Mouse (Mus musculus) small intestine, adult 2 months (tissue): ENCODE results near the gene Mrvi1. TPM values are rescaled to one million over a fixed set of nuclear protein-coding genes. Genes with fewer than 3 reads are reported as not detected.
"Not testable (repeated sequence)": the region's sequence is repeated elsewhere in the genome, so short reads cannot be mapped to it uniquely, and the experiment has no call there.

Experiments used
- H3K27ac ChIP-seq: fragments of 200-500 bp; 2 replicates; pipeline ENCODE4 v1.5.1; 2012; ENCODE audit warnings: low read depth, low read length, control low read depth, inconsistent platforms; ENCODE audit not compliant: insufficient read depth
- H3K27me3 ChIP-seq: fragments of 200-500 bp; 2 replicates; pipeline ENCODE4 v1.6.1; 2012; ENCODE audit warnings: mild to moderate bottlenecking, moderate library complexity, low read length, inconsistent platforms; ENCODE audit not compliant: control insufficient read depth, insufficient read depth
- H3K36me3 ChIP-seq: fragments of 200-500 bp; 2 replicates; pipeline ENCODE4 v1.6.1; 2012; ENCODE audit warnings: mild to moderate bottlenecking, low read length, control low read depth, inconsistent platforms; ENCODE audit not compliant: control insufficient read depth, insufficient read depth
- H3K4me1 ChIP-seq: fragments of 200-500 bp; 2 replicates; pipeline ENCODE4 v1.6.1; 2012; ENCODE audit warnings: low read length, inconsistent platforms, mixed read lengths; ENCODE audit not compliant: control insufficient read depth, insufficient read depth, insufficient read length
- H3K4me3 ChIP-seq: fragments of 200-500 bp; 2 replicates; pipeline ENCODE4 v1.5.1; 2012; ENCODE audit warnings: low read depth, mild to moderate bottlenecking, control low read depth, inconsistent platforms, low read length, moderate library complexity
- CTCF ChIP-seq: fragments of 200-500 bp; IDR thresholded peaks from 2 replicates; pipeline ENCODE4 v1.5.1; 2012; ENCODE audit warnings: low read depth, mild to moderate bottlenecking, control low read depth, inconsistent platforms, low read length, moderate library complexity, mixed read lengths; ENCODE audit not compliant: insufficient replicate concordance, insufficient read length; ENCODE audit errors: extremely low read depth
- POLR2A ChIP-seq: fragments of 200-500 bp; IDR thresholded peaks from 2 replicates; pipeline ENCODE4 v1.6.1; 2012; ENCODE audit warnings: low read depth, mild to moderate bottlenecking, control low read depth, inconsistent platforms, low read length, moderate library complexity
- WGBS: fragments of 180-500 bp; shearing (Covaris S2); methylation state at CpG from one replicate; pipeline ENCODE4 v1.1.7; 2018; 5-methylcytosine and 5-hydroxymethylcytosine counted together
- polyA plus RNA-seq: library from polyadenylated mRNA; depleted of rRNA; stranded (reverse); fragments of >200 nt; gene quantifications from 2 replicates; pipeline ENCODE4 v1.2.3, GENCODE M21; 2012

The Mrvi1 gene
- polyA plus RNA-seq, 1 experiment, result 14.8 TPM

- no peak overlapping the region for H3K27ac ChIP-seq
- peaks cover 17% of the 10 kb centered on the region; the same call in 1 of the 2 replicates for H3K4me1 ChIP-seq
These were observed 85.1 kb downstream of the Mrvi1 start for GRCm38 (mm10) chr7:110897202-110897601.

DNA sequence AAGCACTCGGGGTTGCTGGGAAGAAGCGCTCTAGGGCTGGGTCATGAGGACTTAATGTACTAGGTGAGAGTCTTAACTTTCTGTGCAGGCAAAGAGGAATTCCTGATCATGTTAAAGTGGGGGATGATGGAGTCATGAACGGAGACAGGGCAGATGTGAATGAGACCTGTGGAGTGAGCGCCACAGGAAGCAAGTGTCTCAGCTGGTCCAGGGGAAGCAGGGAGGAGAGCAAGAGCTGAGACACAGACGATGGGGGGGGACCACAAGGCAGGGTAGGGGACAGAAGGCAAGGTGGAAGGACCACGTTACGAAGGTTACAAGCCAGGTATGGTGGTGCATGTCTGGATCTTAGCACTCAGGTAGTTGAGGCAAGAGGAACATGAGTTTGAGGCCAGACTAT, 85.8 kb downstream of the Mrvi1 start:
- H3K4me1 ChIP-seq, result peaks cover 17% of the 10 kb centered on the region; the same call in 1 of the 2 replicates

More at GRCm38 (mm10) chr7:110897202-110897601, 85.1 kb downstream of the Mrvi1 start:
- WGBS, result 92% methylated on average over 8 of the region's 8 CpGs
- no peaks in the 10 kb centered on the region for H3K36me3 ChIP-seq
- H3K27me3 ChIP-seq, result no peaks in the 10 kb centered on the region
- no peak overlapping the region for H3K4me3 ChIP-seq
- TF ChIP-seq POLR2A (no peak), CTCF (no peak)

DNA sequence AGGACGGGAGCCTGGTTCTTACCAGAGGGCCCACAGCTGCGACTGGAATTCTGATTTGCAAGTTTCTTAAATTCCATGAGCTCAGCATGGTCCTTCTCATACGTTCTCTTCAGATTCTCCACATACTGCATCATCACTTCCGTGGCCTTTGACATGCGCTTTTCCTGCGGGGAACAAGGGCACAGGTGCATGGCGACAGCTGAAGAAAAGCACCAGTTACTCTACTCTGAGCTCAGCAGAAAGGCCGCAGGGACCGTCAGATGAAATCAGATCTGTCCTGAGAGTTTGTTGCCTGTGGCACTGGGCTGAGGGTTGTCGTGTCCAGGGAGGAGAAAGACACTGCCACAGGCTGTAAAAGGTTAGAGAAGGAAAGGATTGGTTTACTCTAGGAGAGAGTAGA, 86.5 kb downstream of the Mrvi1 start:
- not testable (repeated sequence) for H3K27me3 ChIP-seq, H3K27ac ChIP-seq, H3K36me3 ChIP-seq, H3K4me3 ChIP-seq
- H3K4me1 ChIP-seq, result peaks cover 19% of the 10 kb centered on the region; the same call in 1 of the 2 replicates
- WGBS, result 95% methylated on average over 10 of the region's 10 CpGs

More for the DNA sequence above, 85.8 kb downstream of the Mrvi1 start:
- WGBS, result 95% methylated on average over 7 of the region's 7 CpGs
- no peaks in the 10 kb centered on the region for H3K27me3 ChIP-seq
- TF ChIP-seq POLR2A (no peak), CTCF (no peak)
- no peak overlapping the region for H3K27ac ChIP-seq
- H3K4me3 ChIP-seq, result no peak overlapping the region
- no peaks in the 10 kb centered on the region for H3K36me3 ChIP-seq

DNA sequence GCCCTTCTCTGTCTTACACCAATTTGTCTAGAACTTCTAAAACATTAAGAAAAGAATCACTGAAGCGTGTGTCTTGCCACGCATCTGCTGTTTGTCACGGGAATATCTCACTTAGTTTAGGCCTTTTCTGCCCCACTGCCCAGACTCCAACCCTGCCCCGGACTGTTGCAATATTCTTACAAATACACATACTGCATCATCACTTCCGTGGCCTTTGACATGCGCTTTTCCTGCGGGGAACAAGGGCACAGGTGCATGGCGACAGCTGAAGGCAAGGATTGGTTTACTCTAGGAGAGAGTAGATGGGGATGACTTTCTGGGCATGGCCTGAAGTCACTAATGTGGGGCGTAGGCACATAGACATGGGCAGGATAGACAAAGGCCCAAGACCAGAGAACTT, 87.6 kb downstream of the Mrvi1 start:
- WGBS, result 42% methylated on average over 9 of the region's 9 CpGs
- peak overlapping the region; percentile 90 for H3K27ac ChIP-seq

GRCm38 (mm10) chr7:110893943-110894610, 88.2 kb downstream of the Mrvi1 start:
- no peak overlapping the region for H3K4me3 ChIP-seq
- TF ChIP-seq CTCF (no peak), POLR2A (no peak)
- 12% methylated on average over 10 of the region's 10 CpGs for WGBS
- H3K27ac ChIP-seq, result peak overlapping the region; percentile 90
- no peaks in the 10 kb centered on the region for H3K27me3 ChIP-seq
- H3K4me1 ChIP-seq, result peaks cover 22% of the 10 kb centered on the region; the same call in 1 of the 2 replicates
- H3K36me3 ChIP-seq, result no peaks in the 10 kb centered on the region

More for the DNA sequence above, 87.6 kb downstream of the Mrvi1 start:
- H3K4me3 ChIP-seq, result no peak overlapping the region
- H3K27me3 ChIP-seq, result no peaks in the 10 kb centered on the region
- TF ChIP-seq POLR2A, result no peak
- no peak for TF ChIP-seq CTCF
- H3K36me3 ChIP-seq, result no peaks in the 10 kb centered on the region
- H3K4me1 ChIP-seq, result peaks cover 22% of the 10 kb centered on the region; the same call in 1 of the 2 replicates

DNA sequence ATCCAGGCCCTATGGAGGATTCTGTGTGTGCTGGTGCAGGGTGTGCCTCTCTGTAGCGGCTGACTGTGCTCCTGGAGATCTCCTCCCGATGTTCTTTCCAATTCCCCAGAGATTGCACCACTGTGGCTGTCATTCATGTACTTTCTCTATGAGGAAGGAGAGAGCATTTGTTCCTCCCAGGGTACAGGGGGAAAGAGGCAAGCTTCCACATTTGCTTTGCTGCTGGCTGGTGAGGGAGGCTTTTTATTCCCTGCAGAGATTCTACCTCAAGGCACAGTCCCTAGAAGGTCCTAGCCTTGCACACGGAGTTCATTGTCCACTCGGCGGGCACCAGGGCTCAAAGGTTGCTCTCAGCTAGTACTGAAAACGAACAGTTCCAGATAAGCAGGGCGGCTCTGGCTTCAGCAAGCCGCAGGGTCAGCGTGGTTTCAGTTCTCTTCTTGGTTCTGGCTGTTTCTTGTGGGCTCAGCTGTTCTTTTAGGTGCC, 90.7 kb downstream of the Mrvi1 start:
- H3K36me3 ChIP-seq, result no peaks in the 10 kb centered on the region

GRCm38 (mm10) chr7:110881746-110882333, 100.4 kb downstream of the Mrvi1 start:
- peaks cover 20% of the 10 kb centered on the region; the same call in 1 of the 2 replicates for H3K4me1 ChIP-seq
- WGBS, result 34% methylated on average over 2 of the region's 2 CpGs
- no peaks in the 10 kb centered on the region for H3K27me3 ChIP-seq
- no peak overlapping the region for H3K4me3 ChIP-seq
- TF ChIP-seq CTCF (no peak), POLR2A (no peak)
- no peaks in the 10 kb centered on the region for H3K36me3 ChIP-seq
- H3K27ac ChIP-seq, result peak overlapping the region; percentile 74

More for the DNA sequence above, 90.7 kb downstream of the Mrvi1 start:
- TF ChIP-seq CTCF (no peak), POLR2A (peak; percentile 32; the same call in 1 of the 2 replicates)
- 12% methylated on average over 9 of the region's 9 CpGs for WGBS
- Histone ChIP-seq H3K4me1 (peaks cover 22% of the 10 kb centered on the region; the same call in 1 of the 2 replicates), H3K4me3 (no peak overlapping the region; the same call in 1 of the 2 replicates), H3K27me3 (no peaks in the 10 kb centered on the region), H3K27ac (peak overlapping the region; percentile 97)
